Mouse (Mus musculus) mature B cell (primary cell): ENCODE data around the gene 4933407L21Rik.

Source experiments
- in situ Hi-C: fragments of 300-500 bp; cut with MboI; formaldehyde crosslinking; loops from 2 replicates; pipeline ENCODE4 v1.14.3; 2019

4933407L21Rik gene

DNA sequence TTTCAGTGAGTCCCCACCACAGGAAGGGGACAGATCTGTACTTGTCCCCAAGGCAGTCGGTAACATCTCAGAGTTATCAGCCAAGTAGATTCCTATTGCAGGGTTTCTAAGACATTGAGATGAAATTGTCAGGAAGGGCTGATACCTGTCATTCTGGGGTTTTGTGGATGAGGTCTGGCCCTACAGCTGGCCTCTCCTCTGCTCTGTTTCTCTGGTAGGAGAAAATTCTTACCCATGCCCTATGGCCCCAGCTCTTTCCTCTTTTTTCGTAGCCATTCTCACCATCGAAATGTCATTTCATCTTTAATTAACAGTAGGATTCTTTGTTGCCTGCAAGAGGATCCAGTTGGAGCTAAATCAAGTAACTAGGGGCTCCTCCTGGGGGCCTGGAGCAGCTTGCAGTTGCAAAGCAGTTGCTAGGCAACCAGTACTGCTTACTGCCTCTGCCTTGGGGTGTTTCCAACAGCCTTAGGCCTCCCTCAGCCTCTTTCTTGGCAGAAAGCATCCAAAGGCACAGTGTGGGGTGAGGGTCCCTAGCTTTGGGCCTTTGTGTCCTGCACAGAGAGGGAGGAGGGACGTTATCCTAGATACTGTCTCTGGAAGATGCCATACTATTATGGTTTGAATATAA lies at the start of gene 4933407L21Rik:
4933407L21Rik (plus strand) TSS at position 427 of the 631 bp plus-strand sequence.
- in situ Hi-C loops: loop anchor here (5.0 kb wide), 1 partner anchor 79 kb away; no protein-coding TSS in a partner anchor

DNA sequence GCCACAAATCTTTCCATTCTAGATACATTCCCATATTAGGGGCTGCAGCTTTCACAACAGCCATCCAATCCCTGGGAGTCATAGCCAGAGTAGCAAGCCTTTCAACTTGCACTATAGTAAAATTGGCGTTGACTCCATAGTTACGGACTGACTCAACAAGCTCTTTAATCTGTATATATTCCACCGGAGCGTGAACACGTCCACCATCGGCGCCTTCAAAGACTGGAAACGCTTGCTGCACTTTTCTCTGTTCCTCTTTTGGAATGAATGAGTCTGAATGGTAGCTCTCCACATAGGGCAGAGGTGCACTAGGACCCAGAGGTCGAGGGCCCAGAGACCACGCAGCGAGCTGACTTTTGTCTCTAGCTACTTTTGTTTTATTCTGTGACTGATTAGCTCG lies 46.3 kb upstream of the 4933407L21Rik start:
- in situ Hi-C loops: no loop called here

DNA sequence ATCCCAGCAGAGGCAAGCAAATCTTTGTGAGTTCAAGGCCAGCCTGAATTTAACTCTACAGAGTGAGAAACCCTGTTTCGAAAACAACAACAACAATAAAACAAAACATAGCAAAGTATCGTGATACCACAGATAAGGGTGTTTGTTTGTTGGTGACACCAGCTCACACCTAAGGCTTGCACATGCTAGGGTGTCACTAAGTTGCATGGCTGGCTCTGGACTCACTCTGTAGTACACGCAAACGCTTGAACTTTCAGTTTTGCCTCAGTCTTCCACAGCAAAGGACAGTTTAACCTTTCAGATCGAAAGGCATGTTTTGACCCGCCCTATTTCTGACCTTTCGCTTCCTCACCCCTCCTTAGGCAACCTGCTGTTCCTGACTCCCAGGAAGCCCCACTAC lies 41.1 kb upstream of the 4933407L21Rik start:
- in situ Hi-C loops: no loop called here

DNA sequence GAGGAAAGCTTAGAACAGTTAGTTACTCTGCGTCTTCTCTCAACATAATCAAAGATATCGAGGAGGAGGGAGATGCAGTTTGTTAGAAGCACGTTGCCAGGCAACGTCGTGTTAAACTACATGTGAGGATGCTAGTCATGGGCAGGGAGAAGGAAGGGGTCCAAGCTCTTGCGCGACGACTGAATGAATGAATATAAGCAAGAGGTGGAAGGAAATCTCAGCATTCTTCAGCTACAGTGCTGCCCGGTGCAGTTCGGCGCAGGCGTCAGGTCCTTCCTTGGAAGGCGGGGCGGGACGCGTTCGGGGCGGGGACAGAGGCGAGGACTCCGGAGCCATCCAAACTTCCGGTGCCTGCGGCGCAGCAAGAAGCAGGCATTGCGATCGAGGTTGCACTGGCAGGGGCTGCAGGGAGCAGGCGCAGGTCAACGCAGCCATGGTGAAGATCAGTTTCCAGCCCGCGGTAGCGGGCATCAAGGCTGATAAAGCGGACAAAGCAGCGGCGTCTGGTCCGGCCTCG lies 34.0 kb upstream of the 4933407L21Rik start, which contains the start of gene Itm2c:
Itm2c (plus strand) TSS at position 51 of the 517 bp plus-strand sequence.
- in situ Hi-C loops: no loop called here

DNA sequence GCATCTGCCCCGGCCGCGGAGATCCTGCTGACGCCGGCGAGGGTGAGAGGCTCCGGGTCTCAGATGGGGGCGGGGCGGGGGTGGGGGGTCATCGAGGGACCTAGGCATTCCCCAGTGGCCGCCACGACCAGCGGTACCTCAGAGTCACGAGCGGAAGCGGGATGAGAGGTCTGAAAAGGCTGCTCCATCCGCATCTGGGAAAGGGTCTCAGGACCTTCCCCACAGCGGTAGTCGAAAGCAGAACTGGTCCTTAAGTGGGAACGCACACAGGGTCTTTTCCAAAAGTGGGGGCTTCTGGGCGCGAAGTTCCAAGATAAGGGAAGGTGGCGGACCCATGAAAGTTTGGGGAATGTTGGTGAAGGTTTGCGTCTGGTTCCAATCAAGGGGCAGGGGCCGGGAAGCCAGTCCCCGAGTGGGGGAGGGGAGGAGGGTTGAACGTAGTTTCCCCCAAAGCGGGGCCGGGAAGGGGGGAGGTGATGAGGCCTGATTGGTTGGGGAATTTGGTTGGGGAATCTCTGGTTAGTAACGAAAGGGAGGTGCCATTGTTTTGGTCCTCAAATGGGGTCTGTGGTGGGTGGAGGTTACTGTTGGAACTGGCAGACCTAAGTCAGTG lies 33.4 kb upstream of the 4933407L21Rik start:
- in situ Hi-C loops: no loop called here

DNA sequence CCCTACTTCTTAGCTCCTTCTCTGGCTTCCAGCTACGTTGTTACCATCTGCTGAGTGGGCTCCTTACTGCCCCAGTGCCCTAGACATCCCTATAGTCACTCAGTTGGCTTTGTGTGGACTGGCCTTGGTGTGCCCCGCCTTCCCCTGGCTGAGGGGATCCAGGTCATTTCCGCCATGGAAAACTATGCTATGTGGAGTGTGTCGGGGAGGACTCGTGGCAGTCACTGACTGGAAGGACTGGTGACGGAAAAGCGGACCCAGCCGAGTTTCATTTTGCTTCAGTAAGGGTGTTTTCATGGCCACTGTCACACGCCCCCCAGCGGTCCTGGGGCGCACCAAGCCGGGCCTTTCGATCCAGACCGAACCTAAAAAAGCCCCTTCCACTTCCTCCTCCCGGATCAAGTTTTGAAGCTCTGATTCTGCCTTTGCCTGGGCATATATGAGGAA lies 32.9 kb upstream of the 4933407L21Rik start:
- in situ Hi-C loops: no loop called here

DNA sequence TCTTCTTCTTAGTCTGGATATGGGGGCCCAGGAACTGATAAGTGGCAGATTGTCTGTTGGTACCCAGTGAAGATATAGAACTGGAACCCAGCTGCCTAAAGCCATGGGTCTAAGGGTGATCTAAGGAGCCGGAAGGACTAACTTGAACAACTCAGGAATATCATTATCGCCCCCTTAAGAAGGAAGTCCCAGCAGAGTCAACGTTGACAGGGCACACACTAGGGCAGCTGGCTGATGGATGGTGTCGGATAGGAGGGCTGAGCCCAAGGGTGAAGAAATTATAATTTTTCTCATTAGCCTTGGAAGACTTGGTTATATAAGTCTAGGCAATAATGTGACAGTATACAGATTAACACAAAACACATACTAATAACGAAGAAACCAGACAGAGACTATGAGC lies 32.2 kb upstream of the 4933407L21Rik start:
- in situ Hi-C loops: no loop called here

DNA sequence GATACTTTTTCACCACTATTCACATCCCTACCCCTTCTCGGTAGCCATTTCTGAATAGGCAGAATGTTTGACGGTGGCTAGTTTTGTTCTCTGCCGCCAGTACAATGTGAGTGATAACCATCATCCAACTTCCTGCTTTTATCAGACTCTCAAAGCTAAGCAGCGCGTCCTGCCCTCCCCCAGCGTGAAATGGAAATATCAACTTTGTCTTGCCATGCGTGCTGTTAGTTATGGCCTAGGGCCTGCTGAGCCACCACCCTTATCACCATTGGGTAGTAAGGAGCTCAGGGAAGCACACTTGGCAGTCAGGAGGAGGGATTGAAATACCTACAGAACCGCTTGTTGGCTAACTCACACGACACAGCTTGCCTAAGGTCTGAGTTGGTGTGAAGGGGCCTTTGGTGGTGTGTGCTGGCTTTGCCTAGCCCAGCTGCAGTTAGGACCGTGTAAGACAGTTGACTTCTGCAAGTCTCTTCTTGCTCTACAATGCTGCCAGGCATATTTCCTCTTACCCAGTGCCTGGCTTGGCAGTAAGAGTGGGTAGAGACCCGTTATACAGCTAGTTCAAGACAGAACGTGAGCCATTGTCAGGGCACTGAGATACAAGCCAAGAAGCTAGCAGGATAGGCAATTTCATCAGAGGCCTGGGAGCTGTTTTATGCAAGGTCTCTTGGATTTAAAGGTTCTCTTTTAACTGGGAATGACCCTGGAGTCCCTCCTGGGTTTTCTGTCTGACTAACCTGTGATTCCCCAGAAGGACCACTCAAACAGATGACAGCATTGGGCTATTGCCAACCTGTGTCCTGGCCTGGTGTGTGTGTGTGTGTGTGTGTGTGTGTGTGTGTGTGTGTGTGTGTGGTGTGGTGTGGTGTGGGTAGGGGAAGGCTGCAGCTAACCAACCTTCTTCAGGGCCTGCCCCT lies 31.2 kb upstream of the 4933407L21Rik start:
- in situ Hi-C loops: no loop called here

DNA sequence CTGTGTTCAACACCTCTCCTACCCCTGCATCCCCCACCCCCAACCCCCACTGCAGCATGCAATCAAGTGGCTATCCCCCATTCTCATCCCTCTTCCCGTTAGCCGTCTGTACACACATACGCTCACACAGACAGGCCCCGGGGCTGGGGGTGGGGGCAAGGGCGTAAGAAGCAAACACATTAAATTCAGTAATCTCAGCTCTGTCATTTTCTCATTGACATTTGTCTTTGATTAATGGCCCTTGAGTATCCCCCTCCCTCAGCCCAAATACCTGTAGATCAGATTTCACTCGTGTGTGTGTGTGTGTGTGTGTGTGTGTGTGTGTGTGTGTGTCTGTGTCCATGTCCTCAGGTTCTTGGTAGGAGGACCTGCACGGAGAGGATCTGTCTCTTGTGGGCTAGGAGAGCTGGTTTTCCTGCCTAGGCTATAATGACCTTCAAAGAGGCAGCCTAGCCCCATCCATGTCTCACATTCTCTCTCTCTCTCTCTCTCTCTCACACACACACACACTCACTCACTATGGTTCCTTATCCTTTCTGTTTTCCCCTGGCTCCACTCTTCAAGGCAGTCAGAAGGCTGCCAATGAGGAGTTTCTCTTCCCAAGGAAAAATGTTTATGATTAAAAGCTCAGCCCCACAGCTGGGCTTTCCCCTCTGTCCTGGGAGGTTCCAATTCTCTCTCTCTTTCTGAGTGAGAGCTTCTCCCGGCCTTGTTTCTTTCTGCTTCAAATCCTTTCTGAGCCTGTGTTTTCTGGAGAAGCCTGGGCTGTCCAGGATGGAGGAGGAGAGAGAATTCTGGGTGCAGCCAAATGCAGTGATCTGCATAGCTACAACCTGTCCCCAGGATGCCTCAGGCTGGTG lies 30.2 kb upstream of the 4933407L21Rik start:
- in situ Hi-C loops: no loop called here

DNA sequence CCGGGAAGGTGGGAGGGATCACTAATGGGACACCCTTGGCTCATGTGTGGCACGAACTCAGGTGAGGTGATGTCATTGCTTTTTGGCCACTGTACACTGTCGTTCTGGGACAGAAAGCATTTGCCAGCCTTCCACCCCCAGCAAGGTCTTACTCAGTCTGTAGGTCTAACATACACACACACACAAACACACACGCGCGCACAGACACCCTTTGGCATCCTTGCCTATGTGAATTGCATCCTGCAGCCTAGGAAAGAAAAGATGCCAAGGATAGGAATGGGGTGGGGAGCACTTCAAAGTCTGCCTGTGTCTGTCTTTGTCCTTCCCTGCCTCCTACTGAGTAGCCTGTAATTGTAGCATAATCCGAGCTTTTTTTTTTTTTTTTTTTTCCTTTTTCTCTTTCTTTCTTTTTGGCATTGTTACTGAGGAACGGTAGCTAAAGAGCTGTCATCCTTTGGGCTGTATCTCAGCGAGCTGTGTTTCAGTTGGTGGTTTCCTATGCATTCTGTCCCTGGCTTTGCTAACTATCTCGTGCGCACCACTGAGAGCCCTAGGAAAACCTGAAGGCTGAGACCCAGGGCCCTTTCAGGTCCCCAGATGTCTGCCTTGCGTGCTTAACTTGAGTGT lies 29.4 kb upstream of the 4933407L21Rik start:
- in situ Hi-C loops: no loop called here

DNA sequence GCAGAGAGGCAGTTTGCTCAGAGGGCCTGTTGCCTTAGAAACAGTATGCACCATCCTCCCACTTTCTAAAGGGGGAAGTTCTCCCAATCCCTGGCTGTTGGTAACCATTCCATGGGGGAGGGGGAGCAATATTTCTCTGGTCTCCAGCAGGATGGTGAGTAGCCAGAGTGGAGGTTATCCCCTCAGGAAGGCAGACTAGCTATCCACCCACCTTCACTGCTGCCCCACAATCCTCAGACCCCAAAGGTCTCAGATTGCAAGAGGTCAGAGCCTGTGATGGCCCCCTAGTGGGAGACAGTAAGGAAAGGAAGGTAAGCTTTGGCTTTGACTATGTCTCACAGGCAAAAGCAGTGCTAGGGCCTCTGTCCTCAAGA lies 28.9 kb upstream of the 4933407L21Rik start:
- in situ Hi-C loops: no loop called here

DNA sequence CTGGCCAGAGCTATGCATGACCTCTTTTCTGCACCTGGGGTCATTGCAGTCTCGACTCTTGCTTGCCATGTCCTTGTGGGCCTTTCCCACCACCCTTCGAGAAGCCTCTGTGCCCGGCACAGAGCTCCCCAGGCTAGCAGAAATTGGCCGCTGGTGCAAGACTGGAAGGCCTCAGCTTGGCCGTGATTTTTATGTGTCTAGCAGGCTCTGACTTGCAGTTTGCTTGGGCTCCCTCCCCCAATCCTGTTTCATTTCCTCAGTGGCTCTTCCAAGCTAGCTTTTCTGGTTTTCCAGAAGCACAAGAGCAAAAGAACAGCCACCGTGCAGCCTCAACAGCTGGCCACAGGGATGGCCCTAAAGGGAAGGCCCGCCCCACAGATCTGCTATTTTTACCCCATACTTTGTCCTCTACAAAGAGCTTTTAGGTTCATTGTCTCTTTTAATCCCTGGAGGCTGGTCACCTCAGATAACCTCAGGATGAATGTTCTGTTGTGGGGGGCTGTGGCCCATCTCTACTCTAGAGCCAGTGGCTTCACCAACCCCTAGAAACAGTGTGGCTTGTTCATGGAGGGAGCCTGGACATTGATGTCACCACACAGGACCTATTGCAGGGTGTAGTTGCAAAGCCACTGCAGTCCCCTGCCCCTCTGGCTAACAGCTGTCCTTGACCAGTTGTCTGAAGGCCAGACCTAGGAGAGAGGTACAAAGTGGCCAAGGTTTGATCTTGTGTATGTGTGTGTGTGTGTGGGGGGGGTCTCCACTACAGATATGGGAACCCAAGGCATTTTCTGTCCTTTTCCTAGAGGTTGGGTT lies 27.6 kb upstream of the 4933407L21Rik start:
- in situ Hi-C loops: no loop called here

DNA sequence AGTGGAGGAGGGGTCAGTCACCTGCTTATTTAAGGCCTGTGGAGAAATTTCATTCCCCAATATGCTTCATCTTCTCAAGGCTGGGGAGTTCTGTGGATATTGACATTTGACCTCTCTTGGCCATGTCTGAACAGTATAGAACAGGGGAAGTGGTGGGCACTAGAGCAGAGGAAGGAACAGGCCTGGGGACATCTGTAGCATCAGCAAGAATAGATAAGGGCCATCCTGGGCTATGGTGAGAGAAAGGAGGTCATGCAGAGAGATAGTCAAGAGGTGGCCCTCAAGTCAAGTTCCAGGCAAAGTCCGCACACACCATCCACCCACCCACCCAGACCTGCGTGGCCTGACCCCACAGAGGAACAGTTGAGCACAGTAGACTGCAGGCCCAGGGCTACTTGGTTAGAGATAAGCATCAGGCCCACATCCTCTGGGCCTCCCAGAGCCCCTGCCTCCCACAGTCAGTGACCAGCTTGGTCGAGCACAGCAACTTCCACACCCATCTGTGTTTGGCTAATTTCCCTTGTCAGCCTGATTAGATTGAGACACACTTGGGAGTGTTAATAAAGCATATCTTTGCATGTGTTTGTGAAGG lies 26.7 kb upstream of the 4933407L21Rik start:
- in situ Hi-C loops: no loop called here

DNA sequence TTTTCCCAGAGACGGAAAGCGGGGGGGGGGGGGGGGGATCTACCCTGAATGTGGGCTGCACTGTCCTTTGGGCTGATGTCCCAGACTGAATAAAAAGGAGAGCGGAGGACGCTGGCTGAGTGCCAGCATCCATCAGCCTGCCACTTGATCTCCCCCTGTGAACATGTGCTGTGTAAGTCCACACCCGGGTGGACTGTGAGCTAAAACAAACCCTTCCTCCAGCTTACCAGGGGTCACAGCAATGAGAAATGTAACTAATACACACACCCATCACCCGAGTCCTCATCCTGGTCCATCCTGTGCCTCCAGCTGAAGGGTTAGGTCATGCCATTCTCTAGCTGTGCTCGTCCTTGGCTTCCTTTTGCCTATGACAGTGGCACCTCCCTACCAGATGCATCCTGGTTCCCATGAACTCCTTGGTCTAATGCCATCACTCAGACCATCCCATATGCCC lies 26.1 kb upstream of the 4933407L21Rik start:
- in situ Hi-C loops: no loop called here

DNA sequence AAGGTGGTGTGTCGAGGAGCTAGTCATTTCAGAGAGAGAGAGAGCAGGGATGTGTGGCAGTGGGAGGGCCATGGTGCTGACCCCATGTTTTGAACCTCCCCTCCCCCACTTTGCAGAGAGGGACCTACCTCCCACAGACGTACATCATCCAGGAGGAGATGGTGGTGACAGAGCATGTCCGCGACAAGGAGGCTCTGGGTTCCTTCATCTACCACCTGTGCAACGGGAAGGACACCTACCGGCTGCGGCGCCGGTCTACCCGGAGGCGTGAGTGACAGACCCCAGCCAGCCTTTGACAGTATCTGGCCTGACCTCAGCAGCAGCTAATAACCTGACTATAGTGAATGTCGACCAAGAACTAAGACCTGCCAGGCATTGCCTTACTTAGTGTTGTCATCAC lies 21.4 kb upstream of the 4933407L21Rik start:
- in situ Hi-C loops: no loop called here

DNA sequence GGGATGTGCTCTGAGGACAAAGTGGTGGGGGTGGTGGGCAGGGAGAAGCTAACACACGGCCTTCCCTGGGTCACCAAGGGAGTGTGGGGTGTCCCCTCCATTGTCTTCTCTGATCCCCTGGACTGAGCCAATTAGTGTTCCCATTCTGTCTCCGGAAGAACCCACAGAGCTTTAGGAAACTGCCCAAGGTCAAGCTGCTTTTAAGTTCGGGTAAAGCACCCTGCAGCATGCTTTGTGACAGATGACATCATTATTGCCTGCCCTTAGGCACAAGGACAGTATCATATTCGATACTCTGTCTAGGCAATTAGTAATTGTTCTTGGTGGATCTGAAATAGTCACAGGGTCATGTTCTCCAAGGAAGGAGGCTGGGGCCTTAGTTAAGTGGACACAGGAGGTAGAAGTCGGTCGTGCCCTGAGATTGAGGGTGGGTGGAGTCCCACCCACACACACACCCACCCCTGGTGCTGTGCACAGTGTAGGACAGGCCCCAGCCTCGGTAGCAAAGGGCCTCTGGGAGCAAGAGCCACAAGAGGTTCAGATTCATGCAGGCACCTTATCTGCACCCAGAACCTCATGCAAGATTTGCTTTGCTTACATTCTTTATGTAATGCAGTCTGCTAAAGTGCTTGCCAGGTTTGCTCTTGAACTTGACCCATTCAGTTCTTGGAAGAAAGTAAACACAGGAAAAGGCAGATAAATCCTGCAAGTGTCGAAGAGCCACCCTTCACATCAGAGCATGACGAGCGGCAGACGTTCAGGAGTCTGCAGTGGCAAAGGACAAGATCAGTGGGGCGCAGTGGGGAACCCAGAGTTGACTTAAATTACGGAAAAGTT lies 19.3 kb upstream of the 4933407L21Rik start:
- in situ Hi-C loops: no loop called here

DNA sequence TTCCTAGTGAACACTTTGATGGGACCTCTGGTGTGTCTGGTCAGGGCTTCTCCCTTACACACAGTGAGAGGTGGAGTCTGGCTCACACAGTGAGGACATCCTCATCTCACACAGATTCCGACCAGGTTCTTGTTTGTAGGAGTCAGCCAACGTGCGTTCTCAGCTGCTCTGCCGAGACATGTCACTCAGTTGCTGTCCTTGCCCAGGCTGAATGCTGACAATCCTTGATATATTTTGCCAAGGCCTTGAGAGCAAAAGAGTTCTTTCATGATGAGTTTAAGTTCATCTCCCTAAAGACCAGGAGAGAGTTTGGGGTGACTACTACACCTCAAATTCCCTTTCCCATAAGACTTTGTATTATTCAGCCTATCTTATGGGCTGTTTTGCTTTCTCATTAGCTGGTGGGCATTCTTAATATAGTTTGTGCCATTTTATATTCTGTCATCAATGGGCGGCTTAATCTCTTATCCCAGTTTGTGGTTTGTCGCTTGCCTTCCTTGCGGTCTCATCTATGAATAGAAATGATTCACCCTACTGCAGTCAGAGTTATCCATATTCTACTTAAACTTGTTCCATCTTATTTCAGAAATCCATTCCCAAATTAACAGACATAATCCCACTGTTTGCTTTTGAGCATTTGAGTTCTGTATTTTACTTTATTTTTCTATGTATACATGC lies 15.1 kb upstream of the 4933407L21Rik start:
- in situ Hi-C loops: no loop called here

DNA sequence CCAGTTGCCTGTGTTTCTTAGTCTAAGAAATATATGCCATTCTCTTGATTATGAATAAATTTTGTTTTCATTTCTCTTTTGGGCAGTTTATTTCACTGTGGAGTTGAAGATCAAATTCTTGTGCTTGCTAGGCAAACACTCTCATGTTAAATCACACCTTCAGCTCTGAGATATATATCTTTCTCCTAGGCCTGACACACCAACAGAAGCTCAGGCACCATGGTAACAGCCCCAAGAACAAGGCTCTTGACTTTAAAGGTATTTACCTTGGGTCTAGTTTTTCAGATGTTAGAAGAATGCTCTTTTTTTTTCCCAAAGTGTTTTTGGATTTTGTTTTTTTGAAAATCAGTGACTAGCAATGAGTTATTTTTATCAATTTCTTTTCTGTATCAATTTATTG lies 12.4 kb upstream of the 4933407L21Rik start:
- in situ Hi-C loops: no loop called here
